Mouse (Mus musculus): Measurements from ENCODE around the gene F2.

- TF ChIP-seq GATA1 (IDR thresholded peaks at IDR 0.05; ENCODE audit: borderline replicate concordance, low read length) (no peak), FLI1 (IDR thresholded peaks at IDR 0.05; ENCODE audit: low read length) (no peak)
Measured at GRCm38 (mm10) chr2:91622356-91622755, 13.9 kb downstream of the F2 start.
